Mouse (Mus musculus) bone marrow, adult 2 months (tissue): ENCODE measurements around the gene Specc1.

ENCODE experiments used
- CTCF ChIP-seq: fragments of 200-500 bp; IDR thresholded peaks from 2 replicates; pipeline ENCODE4 v1.5.1; 2011; ENCODE audit warnings: low read length, control low read depth; ENCODE audit not compliant: control insufficient read depth, insufficient read depth
- POLR2A ChIP-seq: fragments of 200-500 bp; IDR thresholded peaks from 2 replicates; pipeline ENCODE4 v1.6.1; 2011; ENCODE audit warnings: low read depth, mild to moderate bottlenecking, control low read depth, low read length, borderline replicate concordance; ENCODE audit not compliant: control insufficient read depth

GRCm38 (mm10) chr11:61968875-61969274 is 12.3 kb downstream of the Specc1 start:
- TF ChIP-seq CTCF (no peak), POLR2A (no peak)
